Mouse (Mus musculus) G1E (cell line): ENCODE results near the gene Nxpe3. TPM values are rescaled to one million over a fixed set of nuclear protein-coding genes. Genes with fewer than 3 reads are reported as not detected.

Source experiments
- ATAC-seq: 2 replicates; pipeline ENCODE4 v1.8.0; 2016; ENCODE audit warnings: mild to moderate bottlenecking; ENCODE audit not compliant: insufficient number of reproducible peaks, poor library complexity, low FRiP score, severe bottlenecking; ENCODE audit errors: extremely low read depth
- DNase-seq: peaks from one replicate; pipeline ENCODE4 v3.0.0; 2012; ENCODE audit warnings: low spot score
- H3K27me3 ChIP-seq: 2 replicates; pipeline ENCODE4 v1.6.1; 2012; ENCODE audit warnings: mild to moderate bottlenecking, low read length, inconsistent platforms; ENCODE audit not compliant: insufficient read depth
- H3K36me3 ChIP-seq: replicated peaks from 2 replicates; pipeline ENCODE3; 2012; ENCODE audit warnings: mild to moderate bottlenecking, inconsistent platforms
- H3K4me1 ChIP-seq: 2 replicates; pipeline ENCODE4 v1.6.1; 2012; ENCODE audit warnings: low read depth, low read length, inconsistent platforms, mixed read lengths; ENCODE audit not compliant: insufficient read depth
- H3K4me3 ChIP-seq: 2 replicates; pipeline ENCODE4 v1.5.1; 2012; ENCODE audit warnings: low read depth, mild to moderate bottlenecking, inconsistent platforms, low read length, moderate library complexity, mixed read lengths
- H3K9me3 ChIP-seq: replicated peaks from 2 replicates; pipeline ENCODE4 v1.6.1; 2012; ENCODE audit warnings: inconsistent platforms
- CTCF ChIP-seq: IDR thresholded peaks from 2 replicates; pipeline ENCODE4 v1.5.1; 2012; ENCODE audit warnings: low read depth, low read length, inconsistent platforms, mixed read lengths
- GATA1 ChIP-seq: IDR thresholded peaks from 2 replicates; pipeline ENCODE4 v1.6.1; 2012; ENCODE audit warnings: borderline replicate concordance, low read length, inconsistent platforms, mixed read lengths
- GATA2 ChIP-seq: IDR thresholded peaks from 2 replicates; pipeline ENCODE4 v1.6.1; 2012; ENCODE audit warnings: low read depth, low read length, inconsistent platforms, borderline replicate concordance
- POLR2AphosphoS5 ChIP-seq: IDR thresholded peaks from 2 replicates; pipeline ENCODE4 v1.6.1; 2012; ENCODE audit warnings: low read depth, low read length, inconsistent platforms; ENCODE audit not compliant: insufficient replicate concordance
- TAL1 ChIP-seq: conservative IDR thresholded peaks from 2 replicates; pipeline ENCODE4 v1.6.1; 2012; ENCODE audit warnings: low read depth, low read length, inconsistent platforms, mixed read lengths
- polyA plus RNA-seq: library from polyadenylated mRNA; stranded (reverse); fragments of >175 nt; gene quantifications from 2 replicates; pipeline ENCODE4 v1.2.3, GENCODE M21; 2012
- total RNA-seq, 2 experiments: library from RNA; stranded (forward) in 1 of 2; stranded (reverse) in 1 of 2; fragments of 200-1000 nt in 1 of 2; fragments of >200 nt in 1 of 2; fragmentation: Nextera tagmentation in 1 of 2; gene quantifications; 2 replicates each; pipeline ENCODE4 v1.2.3; 2014 to 2017

Gene Nxpe3
- total and polyA plus RNA-seq, 3 experiments, result 1.3 to 29.2 (median 13.3) TPM

DNA sequence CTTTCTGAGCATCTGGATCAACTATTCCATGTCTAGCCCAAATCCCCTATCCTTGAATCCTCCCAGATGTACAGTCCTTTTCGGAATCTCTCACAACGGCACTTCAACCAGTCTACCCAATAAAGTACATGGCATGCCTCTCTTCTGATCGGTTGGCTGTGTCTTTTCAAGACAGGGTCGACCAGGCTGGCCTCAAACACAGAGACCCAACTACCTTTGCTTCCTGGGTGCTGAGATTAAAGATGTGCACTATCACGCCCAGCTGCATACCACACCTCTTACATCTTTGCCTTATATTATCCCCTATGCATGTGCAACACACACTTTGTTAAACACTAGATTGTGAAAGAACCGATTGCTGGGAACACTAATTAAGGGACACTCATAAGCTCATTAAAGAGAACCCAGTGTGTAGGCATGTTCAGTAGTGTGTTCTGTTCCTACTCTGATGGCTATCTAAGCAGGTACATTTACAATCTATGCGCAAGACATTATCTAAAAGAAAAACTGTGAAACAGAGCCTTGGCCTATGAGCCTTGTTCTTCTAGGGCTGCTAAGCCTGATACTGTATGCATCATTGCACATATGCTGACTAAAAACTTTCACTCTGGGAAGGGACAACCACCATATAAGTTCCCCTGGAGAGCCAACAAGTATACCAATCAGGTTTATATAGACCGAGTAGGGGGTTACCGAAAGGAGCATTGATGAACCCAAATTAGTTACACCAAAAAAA lies 85.1 kb downstream of the Nxpe3 start:
- Histone ChIP-seq H3K9me3 (no peaks in the 10 kb centered on the region), H3K27me3 (no peaks in the 10 kb centered on the region), H3K36me3 (peaks cover 53% of the 10 kb centered on the region), H3K4me1 (peaks cover 7% of the 10 kb centered on the region), H3K4me3 (no peak overlapping the region)
- ATAC-seq (no peak), DNase-seq (no peak)
- TF ChIP-seq POLR2AphosphoS5, result no peak
- no peak for TF ChIP-seq CTCF
- no peak for TF ChIP-seq TAL1
- no peak for TF ChIP-seq GATA1
- no peak for TF ChIP-seq GATA2

DNA sequence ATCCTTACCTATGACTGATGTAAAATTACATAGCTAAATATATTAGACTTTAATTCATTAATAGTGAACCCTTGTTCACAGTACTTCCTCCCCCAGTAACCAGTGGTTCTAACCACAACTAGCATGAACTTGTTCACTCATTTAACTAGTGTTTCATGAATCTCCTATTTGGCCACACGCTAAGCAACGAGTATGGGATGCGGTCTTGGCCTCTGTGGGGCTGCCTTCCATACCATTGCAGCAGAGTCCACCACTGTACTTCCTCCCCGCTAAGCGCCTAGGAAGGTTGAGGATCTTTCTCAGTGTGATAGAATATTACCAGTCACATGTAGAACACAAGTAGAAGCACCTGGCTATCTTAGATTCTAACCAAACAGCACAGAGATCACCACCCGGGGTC lies 85.7 kb downstream of the Nxpe3 start:
- ATAC-seq (no peak), DNase-seq (no peak)
- Histone ChIP-seq H3K27me3 (no peaks in the 10 kb centered on the region), H3K9me3 (no peaks in the 10 kb centered on the region), H3K4me3 (no peak overlapping the region), H3K36me3 (peaks cover 47% of the 10 kb centered on the region), H3K4me1 (peaks cover 7% of the 10 kb centered on the region)
- TF ChIP-seq POLR2AphosphoS5, result no peak
- TF ChIP-seq GATA1, result no peak
- no peak for TF ChIP-seq GATA2
- no peak for TF ChIP-seq TAL1
- no peak for TF ChIP-seq CTCF

DNA sequence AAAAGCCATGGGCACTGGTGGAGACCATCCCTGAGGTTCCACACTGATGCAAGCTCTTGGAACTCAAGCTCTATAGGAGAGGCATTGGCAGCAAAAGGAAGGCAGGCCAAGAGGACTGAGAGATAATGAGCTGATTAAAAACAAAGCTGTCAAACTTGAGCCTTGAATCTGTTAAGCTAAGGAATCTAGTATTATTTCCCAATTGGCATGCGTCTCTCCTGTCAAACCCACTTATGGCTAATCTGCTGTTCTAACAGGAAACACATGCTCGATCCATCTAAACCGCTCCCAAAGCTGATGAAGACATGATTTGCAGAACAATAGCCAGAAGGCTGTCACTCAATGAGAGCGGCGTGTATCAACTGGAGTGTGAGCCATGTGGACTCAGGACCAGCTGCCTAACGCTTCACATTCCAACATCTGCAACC lies 87.6 kb downstream of the Nxpe3 start:
- H3K4me1 ChIP-seq, result peaks cover 5% of the 10 kb centered on the region
- H3K36me3 ChIP-seq, result peaks cover 29% of the 10 kb centered on the region
- DNase-seq, result no peak
- no peak overlapping the region for H3K4me3 ChIP-seq
- H3K9me3 ChIP-seq, result no peaks in the 10 kb centered on the region
- no peak for ATAC-seq
- H3K27me3 ChIP-seq, result no peaks in the 10 kb centered on the region
- TF ChIP-seq POLR2AphosphoS5 (no peak), CTCF (no peak), GATA2 (no peak), TAL1 (no peak), GATA1 (no peak)

DNA sequence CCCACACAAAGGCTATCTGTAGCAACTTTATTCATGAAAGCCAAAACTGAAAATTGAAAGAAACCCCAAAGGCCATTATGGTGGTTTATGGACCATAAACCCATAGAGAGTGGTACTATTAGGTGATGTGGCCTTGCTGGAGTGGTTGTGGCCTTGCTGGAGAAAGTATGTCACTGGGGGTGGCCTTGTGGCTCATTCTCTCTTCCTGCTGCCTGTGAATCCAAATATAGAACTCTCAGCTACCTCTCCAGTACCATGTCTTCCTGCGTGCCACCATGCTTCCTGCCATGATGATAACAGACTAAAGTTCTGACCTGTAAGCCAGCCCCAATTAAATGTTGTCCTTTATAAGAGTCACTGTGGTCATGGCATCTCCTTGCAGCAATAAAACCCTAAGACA lies 90.3 kb downstream of the Nxpe3 start:
- H3K27me3 ChIP-seq, result no peaks in the 10 kb centered on the region
- no peaks in the 10 kb centered on the region for H3K4me1 ChIP-seq
- ATAC-seq (no peak), DNase-seq (no peak)
- peaks cover 5% of the 10 kb centered on the region for H3K36me3 ChIP-seq
- H3K4me3 ChIP-seq, result no peak overlapping the region
- no peaks in the 10 kb centered on the region for H3K9me3 ChIP-seq
- TF ChIP-seq GATA2 (no peak), CTCF (no peak), POLR2AphosphoS5 (no peak), GATA1 (no peak)

DNA sequence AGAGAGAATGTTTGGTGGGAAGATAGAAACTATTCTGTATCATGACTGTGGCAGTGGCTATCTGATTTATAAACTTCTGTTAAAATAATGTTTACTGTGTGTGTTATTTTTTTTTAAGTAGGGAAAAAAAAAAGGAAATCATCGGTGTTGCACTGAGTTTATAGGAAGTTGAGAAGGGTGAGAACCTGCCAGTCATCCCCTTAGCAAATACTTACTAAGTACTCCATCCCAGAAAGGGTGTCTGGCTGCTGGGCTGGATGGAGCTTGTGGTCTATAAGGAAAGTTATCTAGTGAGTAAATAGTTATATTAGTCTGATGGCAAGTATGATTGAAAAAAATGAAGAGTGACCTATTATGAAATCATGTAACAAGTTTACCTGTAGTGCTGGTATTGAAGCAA lies 93.5 kb downstream of the Nxpe3 start:
- Histone ChIP-seq H3K9me3 (no peaks in the 10 kb centered on the region), H3K27me3 (no peaks in the 10 kb centered on the region), H3K4me3 (no peak overlapping the region), H3K4me1 (peaks cover 4% of the 10 kb centered on the region), H3K36me3 (no peaks in the 10 kb centered on the region)
- DNase-seq, result no peak
- TF ChIP-seq CTCF (no peak), POLR2AphosphoS5 (no peak), GATA1 (no peak), TAL1 (no peak), GATA2 (no peak)
- no peak for ATAC-seq

DNA sequence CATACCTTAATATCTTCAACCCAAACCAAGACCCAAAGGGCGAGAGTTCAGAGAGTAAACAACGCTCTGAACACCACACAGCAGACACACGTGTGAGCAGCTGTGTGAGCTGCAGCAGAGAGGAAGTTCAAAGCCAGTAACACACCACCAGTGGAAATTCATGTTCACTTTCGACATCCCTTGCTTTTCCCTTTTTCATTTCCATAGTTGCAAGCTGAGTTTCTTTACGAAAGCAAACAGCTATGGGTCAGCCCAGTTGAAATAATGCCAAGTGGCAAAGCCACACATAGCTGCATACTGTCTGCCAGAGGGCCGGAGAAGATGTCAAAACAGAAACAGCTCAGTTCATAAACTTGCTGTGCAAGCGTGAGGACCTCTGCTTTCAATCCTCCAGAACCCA lies 96.2 kb downstream of the Nxpe3 start:
- no peaks in the 10 kb centered on the region for H3K9me3 ChIP-seq
- TF ChIP-seq GATA2 (no peak), POLR2AphosphoS5 (no peak), GATA1 (no peak), CTCF (no peak), TAL1 (no peak)
- no peak overlapping the region for H3K4me3 ChIP-seq
- H3K36me3 ChIP-seq, result no peaks in the 10 kb centered on the region
- DNase-seq (no peak), ATAC-seq (no peak)
- H3K4me1 ChIP-seq, result peaks cover 4% of the 10 kb centered on the region
- H3K27me3 ChIP-seq, result peaks cover 7% of the 10 kb centered on the region; the same call in 1 of the 2 replicates

DNA sequence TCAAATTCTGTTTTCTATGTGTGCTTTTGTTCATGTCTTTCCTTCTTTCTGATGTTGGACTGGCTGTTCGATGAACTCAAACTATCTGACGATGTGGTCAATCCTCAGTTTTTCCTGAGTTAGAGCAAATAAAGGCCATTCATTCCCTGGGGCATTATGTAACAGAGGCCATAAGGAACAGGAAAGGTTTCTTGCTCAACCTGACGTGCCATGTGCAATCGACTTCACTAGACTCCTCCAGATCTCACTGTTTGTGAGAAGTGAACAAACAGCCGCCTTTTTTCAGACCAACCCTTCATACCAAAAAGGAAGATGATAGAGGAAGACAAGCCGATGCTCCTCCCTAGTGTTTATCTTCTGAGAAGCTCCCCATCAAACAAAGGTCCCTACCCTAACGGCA lies 104.8 kb downstream of the Nxpe3 start:
- ATAC-seq (no peak), DNase-seq (no peak)
- H3K4me1 ChIP-seq, result peaks cover 3% of the 10 kb centered on the region; the same call in 1 of the 2 replicates
- no peak for TF ChIP-seq GATA1
- no peak for TF ChIP-seq CTCF
- TF ChIP-seq TAL1, result no peak
- no peak for TF ChIP-seq GATA2
- no peak for TF ChIP-seq POLR2AphosphoS5
- H3K36me3 ChIP-seq, result no peaks in the 10 kb centered on the region
- H3K27me3 ChIP-seq, result no peaks in the 10 kb centered on the region
- H3K9me3 ChIP-seq, result no peaks in the 10 kb centered on the region
- no peak overlapping the region for H3K4me3 ChIP-seq

Other genes with a start within 250 kb of the Nxpe3 start
- 5.5 and 5.7 TPM in 2 replicates for gene Nfkbiz, start 56.4 kb downstream of the Nxpe3 start, total RNA-seq (2014; fragmentation: Nextera tagmentation)
- 5.1 and 5.5 TPM in 2 replicates for gene Nfkbiz, start 56.4 kb downstream of the Nxpe3 start, total RNA-seq (2017)
- gene Nfkbiz, start 56.4 kb downstream of the Nxpe3 start, polyA plus RNA-seq, result 0.74 and 0.92 TPM in 2 replicates
- 17.4 and 17.6 TPM in 2 replicates for gene Cep97, start 39.6 kb upstream of the Nxpe3 start, total RNA-seq (2014; fragmentation: Nextera tagmentation)
- gene Cep97, start 39.6 kb upstream of the Nxpe3 start, total RNA-seq (2017), result 17.3 and 24.6 TPM in 2 replicates
- gene Cep97, start 39.6 kb upstream of the Nxpe3 start, polyA plus RNA-seq, result 5.8 and 11.4 TPM in 2 replicates
- 410 and 496 TPM in 2 replicates for gene Rpl24, start 71.0 kb upstream of the Nxpe3 start, total RNA-seq (2014; fragmentation: Nextera tagmentation)
- gene Rpl24, start 71.0 kb upstream of the Nxpe3 start, total RNA-seq (2017), result 1,331 and 1,386 TPM in 2 replicates
- 62.5 and 148 TPM in 2 replicates for gene Rpl24, start 71.0 kb upstream of the Nxpe3 start, polyA plus RNA-seq
- 37.0 and 37.6 TPM in 2 replicates for gene Zbtb11, start 78.6 kb upstream of the Nxpe3 start, total RNA-seq (2014; fragmentation: Nextera tagmentation)
- gene Zbtb11, start 78.6 kb upstream of the Nxpe3 start, total RNA-seq (2017), result 35.1 and 42.3 TPM in 2 replicates
- 6.8 TPM in 2 replicates for gene Zbtb11, start 78.6 kb upstream of the Nxpe3 start, polyA plus RNA-seq
- gene Pcnp, start 134.5 kb upstream of the Nxpe3 start, total RNA-seq (2014; fragmentation: Nextera tagmentation), result 176 and 198 TPM in 2 replicates
- 106 and 113 TPM in 2 replicates for gene Pcnp, start 134.5 kb upstream of the Nxpe3 start, total RNA-seq (2017)
- gene Pcnp, start 134.5 kb upstream of the Nxpe3 start, polyA plus RNA-seq, result 30.9 and 31.6 TPM in 2 replicates
- gene Trmt10c, start 142.5 kb upstream of the Nxpe3 start, total RNA-seq (2014; fragmentation: Nextera tagmentation), result 28.4 and 35.4 TPM in 2 replicates
- gene Trmt10c, start 142.5 kb upstream of the Nxpe3 start, total RNA-seq (2017), result 38.6 and 43.8 TPM in 2 replicates
- gene Trmt10c, start 142.5 kb upstream of the Nxpe3 start, polyA plus RNA-seq, result 13.6 and 15.4 TPM in 2 replicates
- 115 and 130 TPM in 2 replicates for gene Senp7, start 153.1 kb upstream of the Nxpe3 start, total RNA-seq (2014; fragmentation: Nextera tagmentation)
- 29.4 and 37.4 TPM in 2 replicates for gene Senp7, start 153.1 kb upstream of the Nxpe3 start, total RNA-seq (2017)
- 18.6 and 20.5 TPM in 2 replicates for gene Senp7, start 153.1 kb upstream of the Nxpe3 start, polyA plus RNA-seq